ENCODE assay signal across 12 mouse cellular contexts in the genomic region with DNA sequence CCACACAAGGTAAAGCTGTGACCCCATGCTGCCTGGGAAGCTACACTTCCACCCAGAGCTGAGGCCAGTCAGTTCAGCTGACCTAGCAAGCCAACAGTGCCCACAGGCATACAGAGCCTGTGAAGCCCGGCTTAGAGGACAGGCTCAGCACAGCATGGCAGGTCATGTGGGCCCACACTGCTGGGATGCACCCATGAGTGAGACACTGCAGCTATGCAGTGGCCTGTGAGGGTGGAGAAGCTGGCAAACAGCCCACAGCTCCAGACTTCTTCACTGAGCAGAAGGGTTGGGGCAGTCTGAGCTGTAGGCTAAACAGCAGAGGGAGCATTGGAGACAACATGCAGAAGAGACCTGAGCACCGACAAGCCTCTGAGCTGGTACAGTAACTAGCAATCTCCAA. TPM values are rescaled to one million over a fixed set of nuclear protein-coding genes. Genes with fewer than 3 reads are reported as not detected.
DNase-seq lines count a peak whose midpoint lies in the region; ATAC-seq and TF ChIP-seq lines count a peak whose summit lies in the region.
"Had no signal": no experiment of that assay in that cellular context is flagged by ENCODE, and none has a peak within 500 bp of the region (broad histone marks: within the 10 kb centered on the region; RNA-seq: fewer than 3 reads in every experiment).

No protein-coding gene starts in this region.

- ATAC-seq in heart, embryonic 13.5 days (ENCODE audit: extremely low read depth, insufficient number of reproducible peaks, low FRiP score, low TSS enrichment): no peak
- ATAC-seq in lung, embryonic 14.5 days (ENCODE audit: insufficient read depth): no peak
- ATAC-seq: Patski had no signal

- no peaks in the 10 kb centered on the region for H3K4me1 ChIP-seq in heart, embryonic 13.5 days
- no peaks in the 10 kb centered on the region for H3K4me1 ChIP-seq in lung, embryonic 14.5 days (ENCODE audit: insufficient read depth)
- no peaks in the 10 kb centered on the region for H3K4me1 ChIP-seq in lung, adult 2 months (ENCODE audit: control insufficient read depth, insufficient read depth, low read length)
- H3K4me1 ChIP-seq: heart, embryonic 15.5 days had no signal

- peak overlapping the region; percentile 1; the same call in 1 of the 2 replicates for H3K9ac ChIP-seq in heart, embryonic 13.5 days
- H3K9ac ChIP-seq in lung, embryonic 14.5 days: no peak overlapping the region
- H3K9ac ChIP-seq: heart, embryonic 15.5 days had no signal

- H3K36me3 ChIP-seq in heart, embryonic 13.5 days: no peaks in the 10 kb centered on the region
- no peaks in the 10 kb centered on the region for H3K36me3 ChIP-seq in lung, embryonic 14.5 days (ENCODE audit: insufficient read depth)
- H3K36me3 ChIP-seq: heart, embryonic 15.5 days had no signal

- H3K27me3 ChIP-seq in heart, embryonic 13.5 days (replicated peaks): 0 out of 2 replicates have a peak, but pooled peaks cover 7% of the 10 kb centered on the region
- H3K27me3 ChIP-seq in lung, embryonic 14.5 days (ENCODE audit: insufficient read depth, low read length): no peaks in the 10 kb centered on the region

- TF ChIP-seq CTCF in lung, embryonic 14.5 days (IDR thresholded peaks at IDR 0.05; ENCODE audit: low read depth): no peak
- TF ChIP-seq CTCF in lung, adult 2 months (IDR thresholded peaks at IDR 0.05; ENCODE audit: insufficient read depth, low read length): no peak

- no peak overlapping the region for H3K4me2 ChIP-seq in heart, embryonic 13.5 days
- no peak overlapping the region for H3K4me2 ChIP-seq in lung, embryonic 14.5 days
- H3K4me2 ChIP-seq: heart, embryonic 15.5 days had no signal

- TF ChIP-seq POLR2A in lung, adult 2 months (IDR thresholded peaks at IDR 0.05; ENCODE audit: borderline replicate concordance, extremely low read depth, low read depth, low read length): no peak

- H3K27ac ChIP-seq in heart, embryonic 13.5 days (replicated peaks): no peak overlapping the region
- no peak overlapping the region for H3K27ac ChIP-seq in lung, embryonic 14.5 days (ENCODE audit: low read depth)
- H3K27ac ChIP-seq: heart, embryonic 15.5 days; left cerebral cortex, adult 2 months had no signal

- DNase-seq in heart, adult 18-20 months: no peak
- DNase-seq in lung, embryonic 14.5 days: peak; percentile 48
- DNase-seq in lung, adult 2 months: no peak
- peak; percentile 53 for DNase-seq in adipocyte (ENCODE audit: low spot score)
- DNase-seq in layer of hippocampus, adult 9-11 months: peak; percentile 41
- no peak for DNase-seq in B cell, adult 2 months
- DNase-seq in thymus, postnatal 36 days: no peak

- H3K9me3 ChIP-seq in heart, embryonic 13.5 days: no peaks in the 10 kb centered on the region
- H3K9me3 ChIP-seq in lung, embryonic 14.5 days (ENCODE audit: low read depth, low read length): no peaks in the 10 kb centered on the region
- H3K9me3 ChIP-seq: heart, embryonic 15.5 days; megakaryocyte, embryonic 14.5 days had no signal

- no peak overlapping the region for H3K4me3 ChIP-seq in heart, embryonic 13.5 days
- no peak overlapping the region for H3K4me3 ChIP-seq in lung, embryonic 14.5 days (ENCODE audit: low read depth, low read length)
- H3K4me3 ChIP-seq in lung, adult 2 months (replicated peaks; ENCODE audit: extremely low read depth, low read depth, low read length): no peak overlapping the region
- H3K4me3 ChIP-seq: heart, embryonic 15.5 days; left cerebral cortex, adult 2 months; megakaryocyte, embryonic 14.5 days had no signal

- 48% methylated on average over 2 of the region's 2 CpGs for WGBS in heart, embryonic 13.5 days
- 50% methylated on average over 2 of the region's 2 CpGs for WGBS in lung, embryonic 14.5 days
- 48% methylated on average over 2 of the region's 2 CpGs for WGBS in lung, adult 2 months

RNA-seq across cellular contexts. Expression of gene Atxn2l, which starts 16.3 kb away (rescaled TPM):
- polyA plus RNA-seq in heart, embryonic 13.5 days (2015; fragmentation: Nextera tagmentation; extraction: Ambion mirVana): 32.8 and 36.1 TPM in 2 replicates
- 10 to 100 TPM; 33.0 to 37.1 TPM for total RNA-seq in heart, adult 18-20 months (2021)
- polyA plus RNA-seq in lung, embryonic 14.5 days (2014; fragmentation: Nextera tagmentation; extraction: Ambion mirVana): 57.0 and 61.9 TPM in 2 replicates
- 152 and 216 TPM in 2 replicates for polyA plus RNA-seq in lung, adult 2 months (2012; rRNA removed)

RNA-seq across cellular contexts. Expression of gene Tufm, which starts 32.4 kb away (rescaled TPM):
- 160 and 181 TPM in 2 replicates for polyA plus RNA-seq in heart, embryonic 13.5 days (2015; fragmentation: Nextera tagmentation; extraction: Ambion mirVana)
- total RNA-seq in heart, adult 18-20 months (2021): 100 to 1,000 TPM; 286 to 355 TPM
- 126 and 128 TPM in 2 replicates for polyA plus RNA-seq in lung, embryonic 14.5 days (2014; fragmentation: Nextera tagmentation; extraction: Ambion mirVana)
- polyA plus RNA-seq in lung, adult 2 months (2012; rRNA removed): 53.1 and 71.0 TPM in 2 replicates

RNA-seq across cellular contexts. Expression of gene Sh2b1, which starts 44.3 kb away (rescaled TPM):
- polyA plus RNA-seq in heart, embryonic 13.5 days (2015; fragmentation: Nextera tagmentation; extraction: Ambion mirVana): 40.7 and 41.2 TPM in 2 replicates
- 10 to 100 TPM; 40.9 to 45.1 TPM for total RNA-seq in heart, adult 18-20 months (2021)
- polyA plus RNA-seq in lung, embryonic 14.5 days (2014; fragmentation: Nextera tagmentation; extraction: Ambion mirVana): 42.0 and 46.5 TPM in 2 replicates
- 58.1 and 62.4 TPM in 2 replicates for polyA plus RNA-seq in lung, adult 2 months (2012; rRNA removed)

RNA-seq across cellular contexts. Expression of gene Eif3c, which starts 46.7 kb away (rescaled TPM):
- polyA plus RNA-seq in heart, embryonic 13.5 days (2015; fragmentation: Nextera tagmentation; extraction: Ambion mirVana): 129 and 135 TPM in 2 replicates
- total RNA-seq in heart, adult 18-20 months (2021): 100 to 1,000 TPM; 142 to 148 TPM
- polyA plus RNA-seq in lung, embryonic 14.5 days (2014; fragmentation: Nextera tagmentation; extraction: Ambion mirVana): 169 and 183 TPM in 2 replicates
- polyA plus RNA-seq in lung, adult 2 months (2012; rRNA removed): 71.6 and 83.9 TPM in 2 replicates

RNA-seq across cellular contexts. Expression of gene Atp2a1, which starts 56.6 kb away (rescaled TPM):
- polyA plus RNA-seq in heart, embryonic 13.5 days (2015; fragmentation: Nextera tagmentation; extraction: Ambion mirVana): 1.3 and 2.2 TPM in 2 replicates
- under 1 TPM; 0.87 TPM for total RNA-seq in heart, adult 18-20 months (2021)
- polyA plus RNA-seq in lung, embryonic 14.5 days (2014; fragmentation: Nextera tagmentation; extraction: Ambion mirVana): 0.32 TPM in 1 of 2 replicates, not detected in the other
- 10.7 and 289 TPM in 2 replicates for polyA plus RNA-seq in lung, adult 2 months (2012; rRNA removed)

Comparison
In these comparisons a context has a peak if more than half of its experiments do, and no peak if none do; other contexts are left out.
1. DNase-seq: peak in lung, embryonic 14.5 days (single experiment), adipocyte (single experiment) and layer of hippocampus, adult 9-11 months (single experiment); none in heart, adult 18-20 months (0 of 2), lung, adult 2 months (single experiment), B cell, adult 2 months (0 of 2) and thymus, postnatal 36 days (0 of 2).